Mouse (Mus musculus) CD4-positive, CD25-positive, alpha-beta regulatory T cell, adult 4 months (primary cell): ENCODE data around the gene Sox11. TPM values are rescaled to one million over a fixed set of nuclear protein-coding genes. Genes with fewer than 3 reads are reported as not detected.

Source experiments
- ATAC-seq: one replicate; pipeline ENCODE4 v1.8.0; 2017
- polyA plus RNA-seq, 2 experiments: library from polyadenylated mRNA; unstranded; fragments of 100-300 nt; shearing (Covaris generic); gene quantifications; one replicate each; pipeline ENCODE4 v1.2.1; 2017

Gene Sox11
- polyA plus RNA-seq = under 1 TPM in 1 of 2 experiments, not detected in 1; 0.11 TPM

GRCm38 (mm10) chr12:27341871-27342690 lies at the start of gene Sox11:
TSS of gene Sox11 (minus strand) at chr12:27342574.
- ATAC-seq = no peak

- ATAC-seq = no peak
Measured at GRCm38 (mm10) chr12:27391652-27392305, 49.4 kb upstream of the Sox11 start.

DNA sequence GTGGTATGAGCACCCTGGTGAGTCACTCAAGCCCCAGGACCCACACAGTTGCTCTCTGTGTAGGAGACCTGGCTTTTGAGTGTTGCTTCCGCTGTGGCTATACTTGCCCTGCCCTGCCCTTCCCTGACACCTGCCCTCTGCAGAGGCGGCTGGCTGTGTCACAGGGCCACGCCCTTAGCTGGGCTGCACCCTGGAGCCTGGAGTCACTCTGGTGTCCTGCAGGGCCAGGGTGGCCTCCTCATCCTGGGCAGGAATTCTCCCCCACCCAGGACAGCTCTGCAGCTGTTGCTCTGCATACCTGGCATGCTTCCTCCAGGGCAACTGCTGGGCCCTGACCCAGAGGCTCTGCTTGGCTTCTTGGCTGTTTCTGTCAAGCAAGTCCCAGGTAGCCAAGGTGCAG lies 48.1 kb upstream of the Sox11 start:
- ATAC-seq = no peak

DNA sequence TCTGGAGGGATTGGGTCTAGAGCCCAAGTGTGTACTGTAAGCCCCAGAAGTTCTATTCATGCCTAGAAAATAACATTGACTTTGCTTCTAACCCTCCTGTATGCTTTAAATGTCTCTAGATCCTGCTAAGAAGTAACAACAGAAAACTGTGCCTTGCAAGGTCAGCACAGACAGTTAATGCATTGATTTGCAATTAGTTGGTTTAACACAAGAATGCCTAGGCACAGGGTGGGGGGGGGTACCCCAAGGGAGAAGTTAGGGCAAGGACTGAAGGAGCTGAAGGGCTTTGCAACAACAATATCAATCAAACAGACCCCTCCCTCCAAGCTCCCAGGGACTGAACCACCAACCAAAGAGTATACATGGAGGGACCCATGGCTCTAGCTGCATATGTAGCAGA lies 47.1 kb upstream of the Sox11 start:
- no peak for ATAC-seq

DNA sequence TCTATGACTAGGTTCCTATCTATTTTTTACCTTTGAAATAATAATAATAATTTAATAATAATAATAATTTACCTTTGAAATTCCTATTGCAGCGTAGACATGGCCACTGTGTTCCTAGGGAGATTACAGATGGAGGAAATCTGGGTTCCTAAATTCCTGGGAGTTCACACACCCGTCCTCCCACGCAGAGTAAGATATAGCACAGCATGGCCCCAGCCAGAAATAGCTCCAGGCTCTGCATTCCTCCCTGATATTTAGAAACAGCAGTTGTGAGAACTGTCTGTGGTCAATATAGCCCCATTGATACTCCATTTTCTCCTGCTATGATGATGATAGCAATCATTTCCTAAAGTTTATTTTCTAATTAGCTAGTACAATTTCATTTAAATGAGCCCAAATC lies 30.1 kb upstream of the Sox11 start:
- ATAC-seq = no peak

DNA sequence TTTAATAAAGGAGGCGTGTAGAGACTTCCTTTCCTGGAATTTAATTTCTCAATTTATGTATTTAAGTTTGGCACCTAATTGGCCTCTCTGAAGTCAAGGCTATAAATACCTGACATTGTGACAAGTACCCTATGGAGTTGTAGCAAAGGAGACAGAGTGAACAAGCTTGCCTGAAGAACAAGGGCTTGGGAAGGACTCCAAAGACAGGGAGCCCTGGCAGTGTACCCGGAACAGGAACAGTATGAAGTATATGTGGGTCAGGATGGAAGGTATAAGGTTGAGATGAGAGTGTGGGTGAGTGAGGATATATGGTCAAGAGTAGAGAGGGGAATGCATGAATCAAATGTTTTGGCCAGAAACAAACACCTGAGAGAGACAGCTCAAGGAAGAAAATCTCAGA lies 28.4 kb upstream of the Sox11 start:
- ATAC-seq = no peak

DNA sequence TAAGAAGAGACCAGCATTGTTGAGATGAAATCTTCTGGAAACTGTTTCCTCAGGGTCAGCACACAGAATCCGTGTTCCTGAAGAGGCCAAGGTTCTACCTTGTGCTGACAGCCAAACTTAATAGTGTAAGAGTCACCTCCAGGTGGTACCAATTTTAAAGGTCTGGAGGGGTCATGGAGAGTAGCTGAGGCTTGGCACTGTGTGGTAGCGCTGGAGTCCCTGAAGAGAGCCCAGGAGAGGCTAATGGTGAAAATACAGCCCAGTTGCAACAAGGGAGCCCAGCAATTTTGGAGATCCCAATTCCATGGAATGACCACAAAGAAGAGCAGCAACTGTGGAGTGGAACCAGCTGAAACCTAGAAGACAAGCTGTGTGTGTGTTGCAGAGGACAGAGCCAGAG lies 25.1 kb upstream of the Sox11 start:
- no peak for ATAC-seq

- no peak for ATAC-seq
Measured at GRCm38 (mm10) chr12:27363840-27364640, 21.7 kb upstream of the Sox11 start.

DNA sequence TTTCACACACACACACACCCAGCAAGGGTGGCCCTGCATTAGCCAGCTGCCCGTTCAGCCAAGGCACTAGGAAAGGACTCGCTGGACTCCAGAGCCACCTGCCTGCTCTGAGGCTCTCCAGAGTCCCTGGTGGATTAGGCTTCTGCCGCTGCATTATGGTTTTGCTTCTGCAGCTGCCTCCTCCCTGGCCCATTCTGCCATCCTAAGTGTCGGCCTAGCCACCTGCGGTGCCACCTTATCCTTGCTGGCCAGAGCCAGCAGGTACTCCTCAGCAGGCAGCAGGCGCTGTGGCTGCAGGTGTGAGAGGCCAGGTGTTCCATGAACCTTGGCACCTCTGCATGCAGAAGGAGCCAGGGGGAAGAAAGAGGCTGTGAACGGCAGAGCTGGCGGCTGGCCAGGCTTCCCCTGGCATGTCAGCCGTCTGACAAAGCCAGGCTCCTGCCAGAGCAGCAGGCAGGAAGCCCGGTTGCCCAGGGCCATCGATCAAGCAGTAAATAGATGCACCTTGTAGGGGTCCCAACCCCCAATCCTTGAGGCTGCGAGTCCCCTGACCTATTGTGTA lies 14.8 kb upstream of the Sox11 start:
- no peak for ATAC-seq

DNA sequence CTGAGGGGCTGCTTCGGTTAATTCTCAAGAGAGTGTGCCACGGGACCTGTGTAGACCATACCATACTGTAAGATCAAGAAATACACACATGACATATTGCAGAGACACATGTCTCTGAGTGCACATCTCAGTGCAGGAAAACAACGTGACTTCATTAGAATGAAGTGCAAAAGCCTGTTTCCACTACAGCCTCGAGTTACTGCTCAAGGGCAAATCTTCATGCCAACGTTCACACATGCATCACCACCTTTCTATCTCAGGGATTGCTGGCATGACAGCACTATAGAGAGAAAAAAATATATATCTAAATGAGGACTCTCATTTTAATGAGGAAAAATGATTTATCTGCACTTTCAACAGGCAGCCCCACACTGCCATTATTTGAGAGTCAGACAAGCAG lies 14.2 kb upstream of the Sox11 start:
- ATAC-seq = no peak

DNA sequence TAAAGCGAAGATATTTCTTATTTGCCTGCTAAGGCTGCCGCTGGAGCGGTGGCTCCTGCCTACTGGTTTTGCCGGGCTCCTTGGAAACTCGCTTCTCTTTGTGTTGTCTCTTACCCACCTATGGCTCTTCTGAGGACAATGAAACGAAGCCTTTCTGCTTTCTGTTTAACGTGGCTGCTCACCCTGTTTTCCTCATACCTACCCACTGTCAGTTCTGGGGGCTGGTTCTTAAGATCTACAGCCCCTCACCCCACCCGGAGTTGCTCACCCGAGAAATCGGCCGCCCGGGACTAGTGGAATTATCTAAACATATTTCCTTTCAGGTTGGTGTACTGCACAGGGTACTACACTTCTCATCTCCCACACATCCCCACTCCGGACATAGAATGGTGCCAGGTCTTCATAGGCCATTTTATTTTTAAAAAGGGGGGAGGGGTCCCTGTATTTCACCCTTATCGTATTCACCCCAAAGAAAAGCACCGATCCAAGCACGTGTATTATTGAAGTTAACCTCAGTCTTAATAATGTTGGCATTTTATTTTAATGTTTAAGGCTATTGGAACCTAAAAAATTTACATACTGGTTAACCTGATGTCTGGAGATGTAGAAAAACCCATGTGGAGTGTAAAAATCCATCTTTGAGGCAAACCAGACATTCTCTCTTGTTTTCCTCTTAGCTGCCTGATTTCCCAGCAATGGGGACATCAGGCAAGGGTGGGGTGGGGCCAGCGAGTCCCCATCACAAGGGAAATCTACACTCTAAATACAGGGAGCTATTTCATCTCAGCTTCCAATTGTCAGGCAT lies 1.4 kb upstream of the Sox11 start:
- no peak for ATAC-seq

DNA sequence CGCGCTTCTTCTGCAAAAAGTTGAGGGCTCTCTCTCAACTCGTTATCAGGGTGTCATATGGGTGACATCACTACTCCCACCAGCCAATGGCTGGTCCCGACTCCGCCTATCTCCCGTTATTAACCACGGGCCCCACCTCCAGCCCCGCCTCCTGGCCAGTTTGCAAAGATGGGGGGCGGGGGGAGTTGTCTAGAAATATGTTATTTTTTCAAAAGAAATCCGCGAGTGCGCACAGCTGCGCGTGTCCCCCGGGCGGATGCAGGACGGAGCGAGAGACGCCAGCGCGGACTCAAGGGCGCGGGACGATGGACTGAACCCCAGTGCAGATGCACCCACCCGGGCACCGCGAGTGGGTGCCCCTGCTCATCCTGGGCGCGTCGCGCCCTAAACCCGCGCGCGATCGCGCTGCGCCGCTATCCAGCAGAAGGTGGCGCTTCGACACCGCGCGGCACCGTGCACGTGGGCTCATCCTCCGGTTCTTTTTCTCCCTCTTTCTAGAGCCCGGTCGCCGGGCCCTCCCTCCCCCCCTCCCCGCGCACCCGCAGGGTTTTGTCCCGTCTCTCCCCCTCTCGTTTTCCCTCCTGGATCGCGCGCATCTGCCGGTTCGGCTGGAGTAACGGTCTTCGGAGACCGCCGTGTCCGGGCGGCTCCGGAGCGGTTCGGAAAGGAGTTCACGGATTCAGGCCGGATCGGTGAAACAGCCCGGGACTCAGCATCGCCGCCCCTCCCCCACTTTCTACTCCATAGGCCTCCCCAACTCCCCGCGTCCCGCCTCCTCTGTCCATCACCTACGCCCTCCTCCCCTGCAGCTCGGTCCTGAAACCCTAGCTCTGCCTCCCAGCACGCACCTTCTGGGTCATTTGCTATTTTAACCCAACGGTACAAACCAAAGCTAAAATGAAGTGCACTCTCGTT lies 574 bp upstream of the Sox11 start:
- ATAC-seq = no peak

DNA sequence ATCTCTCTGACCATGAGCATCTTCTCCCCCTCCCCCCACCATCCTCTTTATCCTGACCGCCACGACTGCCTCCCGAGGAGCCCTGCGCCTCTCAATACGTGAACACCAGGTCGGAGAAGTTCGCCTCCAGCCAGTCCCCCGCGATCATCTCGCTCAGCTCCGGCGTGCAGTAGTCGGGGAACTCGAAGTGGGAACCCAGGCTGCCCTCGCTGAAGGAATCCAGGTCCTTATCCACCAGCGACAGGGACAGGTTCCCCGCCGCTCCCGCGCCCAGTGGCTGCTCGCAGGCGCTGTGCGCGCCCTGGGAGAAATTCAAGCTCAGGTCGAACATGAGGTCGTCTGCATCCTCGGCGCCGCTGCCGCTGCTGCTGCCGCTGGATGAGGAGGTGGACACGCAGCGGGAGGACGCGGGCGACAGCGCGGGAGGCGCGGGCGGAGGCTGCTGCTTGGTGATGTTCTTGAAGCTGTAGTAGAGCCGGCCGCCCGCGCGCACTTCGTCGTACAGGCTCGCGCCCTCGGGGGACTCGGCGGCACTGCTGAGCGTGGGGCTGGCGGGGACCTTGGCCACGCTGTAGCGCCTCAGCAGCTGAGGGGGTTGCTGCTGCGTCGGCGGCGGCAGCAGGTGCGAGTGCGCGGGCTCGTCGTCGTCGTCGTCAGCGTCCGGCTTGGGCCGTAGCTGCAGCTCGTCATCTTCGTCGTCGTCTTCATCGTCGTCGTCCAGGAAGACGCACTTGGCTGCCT lies 1.1 kb downstream of the Sox11 start:
- no peak for ATAC-seq

GRCm38 (mm10) chr12:27340451-27341035 lies 1.8 kb downstream of the Sox11 start:
- ATAC-seq = no peak

DNA sequence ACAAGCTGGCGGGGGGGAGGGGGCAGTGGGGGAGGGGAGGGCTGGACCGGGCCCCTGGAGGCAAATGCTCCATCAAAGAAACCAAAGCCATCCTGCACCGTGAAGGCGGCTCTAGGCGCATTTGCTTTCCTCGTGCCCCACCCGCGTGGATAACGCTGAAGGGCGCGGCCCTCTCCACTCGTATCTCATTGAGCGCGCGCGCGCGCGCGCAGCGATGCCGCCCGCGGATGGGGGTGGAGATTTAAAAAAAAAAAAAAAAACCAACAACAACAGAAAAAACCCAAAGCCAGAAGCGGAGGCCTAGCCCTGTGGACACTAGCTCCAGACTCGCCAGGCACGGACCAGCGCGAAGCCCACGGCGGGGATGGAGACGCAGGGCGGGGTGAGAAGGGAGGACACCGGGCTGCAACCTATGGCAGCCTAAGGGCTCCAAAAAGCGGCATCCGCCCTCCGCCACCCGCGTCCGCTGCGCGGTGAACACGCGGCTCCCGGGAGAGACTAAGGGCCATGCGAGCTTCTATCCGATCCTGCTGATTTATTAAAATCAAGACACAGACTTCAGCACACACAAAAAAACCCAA lies 3.1 kb downstream of the Sox11 start:
- no peak for ATAC-seq

DNA sequence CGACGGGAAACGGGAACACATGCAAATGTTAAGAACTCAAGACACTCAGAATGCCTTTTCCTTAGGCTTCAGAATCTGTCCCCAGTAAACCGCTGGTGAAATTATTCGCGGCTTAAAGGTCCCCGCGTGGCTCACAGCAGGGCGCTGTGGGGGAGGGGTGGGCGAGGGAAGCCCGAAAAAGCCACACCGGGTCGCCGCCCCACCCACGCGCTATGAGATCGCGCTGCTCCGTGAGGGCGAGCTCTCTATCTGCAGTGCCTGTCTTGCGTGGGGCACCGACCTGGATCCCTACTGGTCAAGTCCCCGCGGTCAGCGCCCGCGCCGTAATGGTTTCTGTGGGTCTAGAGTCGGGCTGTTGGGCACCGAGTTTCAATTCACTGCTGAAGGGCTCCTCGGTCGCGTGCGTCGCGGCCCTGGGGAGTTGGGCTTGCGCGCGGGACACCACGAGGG lies 3.6 kb downstream of the Sox11 start:
- no peak for ATAC-seq

DNA sequence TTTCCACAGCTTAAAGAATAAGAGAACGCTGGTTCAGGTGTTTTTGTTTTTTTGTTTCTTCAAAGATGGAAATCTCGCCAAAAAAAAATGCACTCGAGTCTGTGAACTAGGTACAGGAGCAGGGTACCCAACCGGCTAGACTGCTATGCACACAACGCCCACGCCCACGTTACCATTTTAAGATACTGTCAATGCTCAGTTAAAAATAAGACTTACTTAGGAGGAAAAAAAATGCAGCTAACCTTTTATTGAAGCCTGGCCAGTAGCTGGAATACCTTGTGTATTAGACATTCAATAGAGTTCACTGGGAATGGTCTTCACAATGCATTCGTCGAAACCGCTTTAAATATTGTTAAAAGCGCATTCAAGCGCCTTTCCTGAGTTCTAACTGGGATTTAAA lies 4.3 kb downstream of the Sox11 start:
- ATAC-seq = no peak

DNA sequence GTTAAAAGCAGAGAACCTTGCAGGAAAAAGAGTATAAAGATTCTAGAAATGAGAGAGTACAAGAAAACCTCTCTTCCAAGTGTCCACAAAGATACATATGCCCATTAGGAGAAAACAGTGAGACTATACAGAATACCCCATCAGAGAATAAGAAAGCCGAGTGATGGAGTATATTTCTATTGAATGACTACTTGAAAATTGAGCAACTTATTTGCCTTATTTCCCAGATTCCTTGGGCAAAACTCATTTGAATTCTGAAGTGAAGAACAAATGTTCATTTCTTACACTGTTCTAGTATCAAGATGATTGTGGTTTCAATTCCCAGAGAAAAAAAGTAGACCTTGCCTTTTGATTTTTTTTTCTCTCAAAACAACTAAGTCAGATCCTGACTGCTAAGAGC lies 4.9 kb downstream of the Sox11 start:
- no peak for ATAC-seq

GRCm38 (mm10) chr12:27336801-27337200 lies 5.6 kb downstream of the Sox11 start:
- no peak for ATAC-seq

GRCm38 (mm10) chr12:27336336-27336735 lies 6.0 kb downstream of the Sox11 start:
- ATAC-seq = no peak
